Mouse (Mus musculus) thymus, adult 2 months (tissue): Measurements from ENCODE around the gene Lgalsl. TPM values are rescaled to one million over a fixed set of nuclear protein-coding genes. Genes with fewer than 3 reads are reported as not detected.
A peak's percentile ranks its signal among the peaks of the same experiment; 100 is the strongest.

Experiments
- DNase-seq: peaks from one replicate; pipeline ENCODE4 v3.0.0; 2021
- H3K27ac ChIP-seq: fragments of 200-500 bp; 2 replicates; pipeline ENCODE4 v1.5.1; 2012; ENCODE audit warnings: low read length, control low read depth; ENCODE audit not compliant: control insufficient read depth, insufficient read depth
- H3K27me3 ChIP-seq: fragments of 200-500 bp; 2 replicates; pipeline ENCODE4 v1.6.1; 2012; ENCODE audit warnings: mild to moderate bottlenecking, low read length, moderate library complexity, mixed read lengths; ENCODE audit not compliant: control insufficient read depth, insufficient read depth
- H3K36me3 ChIP-seq: fragments of 200-500 bp; 2 replicates; pipeline ENCODE4 v1.6.1; 2012; ENCODE audit warnings: mild to moderate bottlenecking, low read length, moderate library complexity; ENCODE audit not compliant: control insufficient read depth, insufficient read depth
- H3K4me1 ChIP-seq: fragments of 200-500 bp; replicated peaks from 2 replicates; pipeline ENCODE4 v1.6.1; 2012; ENCODE audit warnings: low read length; ENCODE audit not compliant: control insufficient read depth, insufficient read depth
- H3K4me3 ChIP-seq: fragments of 200-500 bp; 2 replicates; pipeline ENCODE4 v1.5.1; 2012; ENCODE audit warnings: mild to moderate bottlenecking, low read length, control low read depth, moderate library complexity; ENCODE audit not compliant: control insufficient read depth, insufficient read depth
- CTCF ChIP-seq: fragments of 200-500 bp; IDR thresholded peaks from 2 replicates; pipeline ENCODE4 v1.5.1; 2012; ENCODE audit warnings: mild to moderate bottlenecking, control low read depth, low read length, moderate library complexity, borderline replicate concordance; ENCODE audit not compliant: control insufficient read depth, poor library complexity, insufficient read depth; ENCODE audit errors: extremely low read depth
- POLR2A ChIP-seq: fragments of 200-500 bp; IDR thresholded peaks from 2 replicates; pipeline ENCODE4 v1.6.1; 2012; ENCODE audit warnings: mild to moderate bottlenecking, low read length, control low read depth, moderate library complexity; ENCODE audit not compliant: control insufficient read depth, poor library complexity, insufficient read depth; ENCODE audit errors: extremely low read depth
- WGBS: fragments of 180-500 bp; shearing (Covaris S2); methylation state at CpG from one replicate; pipeline ENCODE4 v1.1.7; 2018; 5-methylcytosine and 5-hydroxymethylcytosine counted together
- polyA plus RNA-seq: library from polyadenylated mRNA; depleted of rRNA; stranded (reverse); fragments of >200 nt; gene quantifications from 2 replicates; pipeline ENCODE4 v1.2.3, GENCODE M21; 2012; rRNA removed

Lgalsl gene
- polyA plus RNA-seq, result 1.7 and 3.3 TPM in 2 replicates

DNA sequence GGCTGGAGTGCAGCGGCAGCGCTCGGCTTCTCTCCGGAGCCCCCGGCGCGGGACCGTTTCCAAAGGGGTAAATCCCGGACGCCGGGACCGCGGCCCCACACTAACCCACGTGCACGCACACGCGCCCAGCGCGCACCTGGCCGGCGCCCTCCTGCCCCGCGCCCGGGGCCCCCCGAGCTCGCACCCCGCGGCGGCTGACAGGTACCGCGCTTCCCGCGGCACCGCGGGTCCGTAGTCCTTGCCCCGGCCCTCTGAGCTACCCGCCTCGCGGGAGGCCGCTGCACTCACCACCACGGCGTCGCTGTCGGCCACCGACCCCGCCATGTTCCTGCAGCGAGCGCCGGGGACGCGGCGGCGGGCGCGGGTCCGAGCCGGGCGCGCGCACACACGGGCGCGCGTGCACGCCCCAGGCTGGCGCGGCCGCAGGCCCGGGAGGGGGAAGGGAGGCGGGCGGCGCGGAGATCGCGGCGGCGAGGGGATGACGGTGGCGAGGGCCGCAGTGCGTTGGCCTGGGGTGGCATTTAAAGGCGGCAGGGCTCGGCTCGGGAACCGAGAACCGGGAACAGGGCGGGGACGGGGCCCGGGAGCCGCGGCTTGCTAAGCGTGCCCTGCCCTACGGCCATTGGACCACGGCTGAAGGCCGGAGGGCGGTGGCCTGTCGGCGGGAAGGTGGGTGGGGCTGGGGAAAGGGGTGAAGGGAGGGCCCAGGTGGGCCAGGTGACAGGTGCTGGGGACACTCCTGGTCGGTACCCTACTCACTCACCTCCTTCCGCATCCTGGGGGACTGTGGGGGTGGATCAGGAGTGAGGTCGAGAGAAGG is at the start of gene Lgalsl:
Lgalsl (minus strand) TSS at position 371 of the 820 bp plus-strand sequence.
- peak; percentile 55 for DNase-seq
- Histone ChIP-seq H3K36me3 (no peaks in the 10 kb centered on the region), H3K27me3 (no peaks in the 10 kb centered on the region), H3K4me3 (peak within 1 kb of the TSS; percentile 90), H3K27ac (no peak within 1 kb of the TSS), H3K4me1 (peaks cover 12% of the 10 kb centered on the region; the same call in 1 of the 2 replicates)
- 1% methylated on average over 101 of the region's 102 CpGs for WGBS
- TF ChIP-seq POLR2A (no peak), CTCF (no peak)

DNA sequence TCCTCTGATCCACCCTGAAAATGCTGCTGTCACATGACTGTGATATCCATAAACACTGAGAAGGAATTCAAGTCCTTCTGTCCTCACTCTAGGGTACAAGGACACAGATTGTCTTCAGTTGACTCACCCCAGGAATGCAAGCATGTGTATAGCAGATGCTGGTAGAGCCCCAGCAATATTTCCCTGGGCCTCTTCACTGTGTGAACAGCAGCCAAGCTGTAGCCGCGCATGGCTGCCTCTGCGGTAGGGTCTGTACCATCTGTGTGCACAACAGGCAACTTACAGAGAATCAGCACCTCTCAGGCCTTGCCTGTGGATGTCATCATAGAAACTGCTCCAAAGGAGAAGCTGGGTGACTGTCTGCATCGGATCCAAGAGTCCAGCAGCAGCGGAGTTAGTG is 47.8 kb upstream of the Lgalsl start:
- no peaks in the 10 kb centered on the region for H3K27me3 ChIP-seq
- 97% methylated on average over 5 of the region's 5 CpGs for WGBS
- DNase-seq, result no peak
- H3K4me1 ChIP-seq, result no peaks in the 10 kb centered on the region
- no peak for TF ChIP-seq CTCF
- TF ChIP-seq POLR2A, result no peak
- H3K27ac ChIP-seq, result no peak overlapping the region
- H3K4me3 ChIP-seq, result no peak overlapping the region
- H3K36me3 ChIP-seq, result no peaks in the 10 kb centered on the region

DNA sequence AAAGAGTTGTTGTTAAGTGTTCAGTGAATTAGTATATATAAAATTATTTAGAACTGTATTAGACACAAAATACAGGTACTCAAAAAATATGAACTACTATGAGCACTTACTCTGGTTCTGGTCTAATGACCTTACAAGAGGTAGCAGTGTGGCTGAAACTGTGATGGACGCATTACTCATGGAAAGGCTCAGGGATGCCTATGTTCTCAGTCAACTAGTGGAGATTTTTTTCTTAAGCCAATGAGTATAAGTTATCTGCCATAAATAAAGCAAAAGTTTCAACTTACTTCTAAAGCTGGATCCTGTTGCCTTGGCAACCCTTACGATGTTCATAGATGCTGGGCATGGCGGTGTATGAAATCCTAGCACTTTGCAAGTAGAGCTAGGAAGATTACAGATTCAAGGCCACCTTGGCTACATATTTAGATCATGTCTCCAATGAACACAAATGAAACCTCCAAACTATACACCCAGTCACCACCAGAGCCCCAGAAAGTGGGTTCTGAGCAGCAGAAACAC is 46.8 kb upstream of the Lgalsl start:
- 98% methylated on average over 3 of the region's 3 CpGs for WGBS
- TF ChIP-seq CTCF (no peak), POLR2A (no peak)

DNA sequence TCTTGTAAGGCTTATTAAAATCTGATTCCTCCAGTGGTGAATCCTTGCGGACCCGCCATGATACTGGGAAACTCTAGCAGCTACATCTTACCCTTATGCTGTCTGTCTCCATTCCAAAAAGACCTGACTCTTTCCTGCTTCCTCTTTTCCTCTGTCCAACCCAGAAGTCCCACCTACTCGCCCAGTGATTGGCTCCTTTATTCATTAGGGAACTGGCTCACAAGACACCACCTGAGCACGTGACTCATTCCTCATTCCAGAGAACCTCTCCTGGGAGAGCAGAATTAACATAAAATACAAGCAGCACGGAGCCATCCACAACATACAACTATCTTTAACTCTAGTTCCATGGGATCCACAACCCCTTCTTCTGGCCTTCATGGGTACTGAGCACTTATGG is 42.5 kb upstream of the Lgalsl start:
- Histone ChIP-seq H3K4me3 (no peak overlapping the region), H3K36me3 (no peaks in the 10 kb centered on the region), H3K27me3 (no peaks in the 10 kb centered on the region), H3K4me1 (no peaks in the 10 kb centered on the region), H3K27ac (no peak overlapping the region)
- 90% methylated on average over 5 of the region's 5 CpGs for WGBS
- no peak for DNase-seq
- TF ChIP-seq POLR2A, result no peak
- no peak for TF ChIP-seq CTCF

More for the DNA sequence above, 46.8 kb upstream of the Lgalsl start:
- Histone ChIP-seq H3K27ac (no peak overlapping the region), H3K4me3 (no peak overlapping the region), H3K27me3 (no peaks in the 10 kb centered on the region), H3K36me3 (no peaks in the 10 kb centered on the region), H3K4me1 (no peaks in the 10 kb centered on the region)
- no peak for DNase-seq

DNA sequence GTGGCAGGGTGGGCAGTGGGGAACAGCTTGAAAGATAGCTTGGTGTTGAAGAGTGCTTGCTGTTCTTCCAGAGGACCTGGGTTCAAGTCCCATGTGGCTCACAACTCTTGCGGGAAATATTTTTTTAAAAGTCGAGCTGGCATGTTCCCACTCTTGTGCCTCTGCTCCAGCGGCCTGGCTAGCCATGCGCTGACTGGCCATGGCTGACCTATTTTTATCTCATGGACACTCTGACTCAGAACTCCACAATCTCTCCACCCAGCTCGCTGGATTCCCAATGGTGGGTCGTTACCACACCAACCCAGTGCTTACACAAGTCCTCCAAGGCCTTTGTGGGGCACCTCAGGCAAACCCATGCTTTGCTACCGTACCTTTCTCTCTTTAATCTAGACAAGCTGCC is 42.1 kb upstream of the Lgalsl start:
- H3K4me3 ChIP-seq, result no peak overlapping the region
- DNase-seq, result no peak
- H3K4me1 ChIP-seq, result no peaks in the 10 kb centered on the region
- no peaks in the 10 kb centered on the region for H3K36me3 ChIP-seq
- 92% methylated on average over 7 of the region's 7 CpGs for WGBS
- H3K27me3 ChIP-seq, result no peaks in the 10 kb centered on the region
- no peak overlapping the region for H3K27ac ChIP-seq
- TF ChIP-seq POLR2A, result no peak
- no peak for TF ChIP-seq CTCF

DNA sequence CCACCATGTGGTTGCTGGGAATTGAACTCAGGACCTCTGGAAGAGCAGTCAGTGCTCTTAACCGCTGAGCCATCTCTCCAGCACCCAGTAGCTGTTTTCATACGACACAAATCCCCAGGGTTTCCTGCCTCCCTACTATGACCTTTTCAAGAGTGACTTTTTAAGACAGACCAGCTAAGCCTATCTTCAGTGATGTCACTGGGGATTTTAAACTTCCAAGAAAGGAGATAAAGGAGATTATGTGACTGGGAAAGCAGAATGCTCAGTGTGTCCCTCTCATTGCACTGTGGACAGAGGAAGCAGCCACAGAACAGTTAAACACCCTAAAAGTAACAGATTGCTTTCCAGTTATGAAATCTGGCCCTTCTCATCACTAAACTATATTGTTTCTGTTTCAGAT is 41.6 kb upstream of the Lgalsl start:
- DNase-seq, result no peak
- Histone ChIP-seq H3K4me1 (no peaks in the 10 kb centered on the region), H3K36me3 (no peaks in the 10 kb centered on the region), H3K27me3 (no peaks in the 10 kb centered on the region), H3K27ac (no peak overlapping the region), H3K4me3 (no peak overlapping the region)
- 92% methylated on average over 2 of the region's 2 CpGs for WGBS
- no peak for TF ChIP-seq CTCF
- TF ChIP-seq POLR2A, result no peak
